Mouse (Mus musculus): Measurements from ENCODE around the gene Ywhae.
A peak's percentile ranks its signal among the peaks of the same experiment; 100 is the strongest.
"Not testable (repeated sequence)": the region's sequence is repeated elsewhere in the genome, so short reads cannot be mapped to it uniquely, and the experiment has no call there.

Ywhae gene

DNA sequence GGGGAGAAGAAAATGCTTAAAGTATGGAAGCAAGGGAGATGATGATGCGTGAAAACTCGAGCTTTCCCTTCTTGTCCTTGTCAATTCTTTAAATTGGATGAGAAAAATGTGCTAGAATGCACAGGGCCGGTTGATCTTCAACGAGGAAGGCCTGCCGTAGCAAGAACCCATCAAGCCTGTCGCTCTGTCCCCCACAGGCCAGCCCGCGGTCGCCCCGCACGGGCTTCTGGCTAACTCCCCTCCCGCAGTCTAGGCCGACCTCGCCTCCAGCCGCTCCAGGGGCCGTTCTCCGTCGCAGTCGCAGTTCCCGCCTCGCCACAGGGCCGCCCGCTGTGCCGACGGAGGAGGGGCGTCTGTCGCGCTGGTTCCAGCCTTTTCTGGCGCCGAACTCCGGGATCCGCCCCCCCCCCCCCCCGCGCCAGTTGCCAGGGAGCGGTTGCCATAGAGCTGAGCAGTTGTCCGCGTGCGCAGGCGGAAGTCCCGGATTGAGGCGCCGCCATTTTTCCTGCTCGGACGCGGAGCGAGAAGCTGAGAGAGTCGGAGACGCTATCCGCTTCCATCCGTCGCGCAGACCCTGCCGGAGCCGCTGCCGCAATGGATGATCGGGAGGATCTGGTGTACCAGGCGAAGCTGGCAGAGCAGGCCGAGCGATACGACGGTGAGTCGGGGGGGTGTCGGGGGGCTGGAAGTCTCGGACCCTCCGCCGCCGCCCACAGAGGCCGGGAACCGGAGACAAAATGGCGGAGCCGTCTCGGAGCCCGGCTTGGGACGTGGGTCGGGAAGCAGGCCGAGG, at the start of gene Ywhae:
TSS of gene Ywhae (plus strand) at position 436 of the 793 bp plus-strand sequence.
- peak; percentile 93 for DNase-seq

DNA sequence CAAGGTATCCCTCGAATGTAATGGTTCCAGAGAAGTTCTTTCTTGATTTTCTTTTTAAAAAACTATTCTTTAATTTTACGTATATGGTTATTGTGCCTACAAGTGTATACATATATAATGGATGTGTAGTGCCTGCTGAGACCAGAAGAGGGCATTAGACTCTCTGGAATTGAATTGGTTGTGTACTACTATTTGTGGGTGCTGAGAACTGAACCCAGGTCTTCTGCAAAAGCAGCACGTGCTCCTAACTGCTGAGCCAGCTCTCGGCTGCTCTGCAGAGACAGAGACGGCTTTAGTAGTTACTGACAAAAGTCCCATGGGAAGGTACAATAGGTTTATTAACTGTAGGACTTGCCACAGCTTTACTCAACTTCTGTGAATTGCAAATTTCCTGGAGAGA, 48.2 kb upstream of the Ywhae start:
- DNase-seq = no peak

DNA sequence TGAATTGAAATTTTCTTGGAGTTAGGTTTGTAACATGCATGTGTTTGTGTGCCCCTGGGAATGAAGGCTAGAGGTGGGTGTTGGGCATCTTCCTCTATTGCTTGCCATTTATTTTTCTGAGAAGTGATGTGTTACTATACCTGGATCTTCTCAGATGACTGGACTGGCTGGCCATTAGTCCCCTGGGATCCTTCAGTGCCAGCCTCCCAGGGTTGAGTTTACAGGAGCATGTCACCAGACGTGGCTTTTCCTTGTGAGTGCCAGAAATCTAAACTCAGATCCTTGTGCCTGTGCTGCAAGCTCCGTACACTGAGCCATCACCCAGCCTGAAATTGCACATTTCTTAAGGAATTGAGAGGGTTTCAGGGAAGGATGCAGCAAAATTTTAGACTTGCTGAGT, 47.7 kb upstream of the Ywhae start:
- DNase-seq = no peak

DNA sequence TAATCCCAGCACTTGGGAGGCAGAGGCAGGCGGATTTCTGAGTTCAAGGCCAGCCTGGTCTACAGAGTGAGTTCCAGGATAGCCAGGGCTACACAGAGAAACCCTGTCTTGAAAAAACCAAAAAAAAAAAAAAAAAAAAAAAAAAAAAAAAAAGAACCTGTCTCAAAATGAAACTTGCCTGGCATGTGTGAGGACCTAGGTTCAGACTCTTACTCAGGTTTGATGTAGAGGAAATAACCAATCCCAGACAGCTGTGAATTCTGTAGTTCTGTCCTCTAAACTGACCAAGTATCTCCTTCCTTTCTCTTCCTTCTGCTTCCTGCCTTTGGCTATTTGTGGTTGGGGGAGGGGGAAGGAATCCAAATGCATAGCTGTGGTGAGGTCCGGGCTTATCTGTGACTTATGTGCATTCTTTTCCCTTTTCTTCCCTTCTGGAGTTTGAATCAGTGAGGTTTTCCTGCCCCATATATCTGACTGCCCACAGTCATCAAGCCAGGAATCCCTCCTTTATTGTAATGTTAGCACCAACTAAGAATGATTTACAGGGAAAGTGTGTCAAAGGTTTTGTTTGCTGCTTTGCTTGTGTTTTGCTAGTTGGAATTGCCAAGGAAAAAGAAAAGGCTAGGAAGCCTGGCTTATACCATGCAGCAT, 45.2 kb upstream of the Ywhae start:
- DNase-seq = no peak

DNA sequence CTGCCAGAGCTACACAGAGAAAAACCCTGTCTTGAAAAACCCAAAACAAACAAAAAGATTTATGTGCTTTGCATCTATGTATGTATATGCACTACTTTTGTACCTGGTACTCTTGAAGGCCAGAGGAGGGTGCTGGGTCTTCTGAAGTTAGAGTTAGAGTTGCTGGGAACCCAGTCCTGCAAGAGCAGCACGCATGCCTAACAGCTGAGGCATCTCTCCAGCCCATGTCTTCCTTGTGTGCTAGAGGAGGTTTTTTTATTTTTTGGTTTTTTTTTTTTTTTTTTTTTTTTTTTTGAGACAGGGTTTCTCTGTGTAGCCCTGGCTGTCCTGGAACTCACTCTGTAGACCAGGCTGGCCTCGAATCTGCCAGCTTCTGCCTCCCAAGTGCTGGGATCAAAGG, 44.5 kb upstream of the Ywhae start:
- DNase-seq = no peak

DNA sequence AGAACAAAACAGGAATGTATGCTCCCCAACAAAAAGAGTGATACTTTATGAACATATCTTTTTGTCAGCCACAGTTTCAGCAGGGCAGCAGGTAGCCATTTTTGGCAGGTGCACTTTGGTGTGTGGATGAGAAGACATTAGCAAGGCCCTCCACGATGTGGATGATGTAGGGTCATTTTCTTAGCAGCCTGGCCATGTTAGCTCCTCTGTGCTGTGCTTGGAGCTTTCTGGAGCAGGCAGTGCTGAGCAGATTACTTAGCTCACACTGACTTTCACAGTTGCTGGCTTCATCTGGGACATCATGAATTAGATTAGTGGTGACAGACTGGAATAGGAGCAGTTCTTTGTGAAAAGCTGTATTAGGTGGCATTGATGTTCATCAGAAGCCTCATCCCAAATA, 42.7 kb upstream of the Ywhae start:
- no peak for DNase-seq

DNA sequence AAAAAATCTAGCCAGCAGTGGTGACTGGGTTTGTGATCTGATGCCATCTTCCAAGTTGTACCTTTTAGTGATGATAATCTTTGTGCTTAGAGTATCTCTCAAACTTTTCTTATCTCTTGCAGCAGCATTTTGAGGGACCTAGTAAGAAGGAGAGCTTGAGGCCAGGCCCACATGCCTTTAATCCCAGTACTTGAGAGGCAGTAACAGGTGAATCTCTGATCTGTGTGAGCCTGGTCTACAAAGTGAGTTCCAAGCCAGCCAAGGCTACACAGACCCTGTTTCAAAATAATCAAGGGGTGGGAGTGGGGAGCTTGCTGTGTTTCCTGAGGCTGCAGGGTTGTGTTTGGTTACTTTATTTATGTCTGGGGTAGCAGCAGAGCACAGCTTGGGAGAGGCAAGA, 41.6 kb upstream of the Ywhae start:
- no peak for DNase-seq

DNA sequence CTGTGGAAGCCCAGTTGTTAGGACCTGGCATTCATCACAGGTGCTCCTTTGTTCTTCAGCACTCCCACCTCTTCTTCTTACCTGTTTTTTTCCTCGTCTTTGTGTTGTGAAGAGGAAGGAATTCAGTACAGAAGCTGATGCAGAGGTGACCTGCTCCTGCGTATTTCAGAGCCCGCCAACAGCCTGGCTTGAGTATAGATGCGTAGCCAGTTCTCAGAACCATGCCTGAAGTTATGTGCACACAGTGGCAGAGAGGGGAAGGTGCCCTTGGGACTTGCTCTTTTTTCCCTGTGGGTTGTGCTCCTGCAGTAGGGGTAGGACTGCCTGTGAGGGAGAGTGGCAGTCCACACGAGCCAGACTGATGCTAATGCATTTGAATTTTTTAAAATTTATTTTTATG, 39.1 kb upstream of the Ywhae start:
- no peak for DNase-seq

DNA sequence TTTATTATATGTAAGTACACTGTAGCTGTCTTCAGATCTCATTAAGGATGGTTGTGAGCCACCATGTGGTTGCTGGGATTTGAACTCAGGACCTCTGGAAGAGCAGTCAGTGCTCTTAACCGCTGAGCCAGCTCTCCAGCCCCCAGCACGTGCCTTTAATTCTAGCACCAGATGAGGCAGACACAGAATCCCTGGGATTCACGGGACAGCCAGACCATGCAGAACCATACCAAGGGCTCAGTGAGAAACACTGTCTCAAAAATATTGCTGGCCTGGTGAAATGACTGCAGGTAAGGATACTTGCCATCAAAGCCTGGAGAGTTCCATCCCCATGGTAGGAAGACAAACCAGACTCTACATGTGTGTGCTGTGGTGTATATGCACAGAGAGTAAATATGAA, 35.2 kb upstream of the Ywhae start:
- not testable (repeated sequence) for DNase-seq

DNA sequence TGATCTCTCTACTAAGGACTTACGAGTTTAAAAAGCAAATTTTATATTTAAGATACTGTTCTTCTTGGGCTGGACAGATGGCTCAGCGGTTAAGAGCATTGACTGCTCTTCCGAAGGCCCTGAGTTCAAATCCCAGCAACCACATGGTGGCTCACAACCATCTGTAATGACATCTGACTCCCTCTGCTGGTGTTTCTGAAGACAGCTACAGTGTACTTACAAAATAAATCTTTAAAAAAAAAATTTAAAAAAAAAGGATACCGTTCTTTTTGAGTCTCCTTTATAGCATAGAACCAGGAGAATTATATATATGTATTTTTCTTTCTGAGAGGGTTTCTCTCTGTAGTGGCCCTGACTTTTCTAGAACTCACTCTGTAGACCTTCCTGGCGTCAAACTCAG, 32.1 kb upstream of the Ywhae start:
- no peak for DNase-seq

DNA sequence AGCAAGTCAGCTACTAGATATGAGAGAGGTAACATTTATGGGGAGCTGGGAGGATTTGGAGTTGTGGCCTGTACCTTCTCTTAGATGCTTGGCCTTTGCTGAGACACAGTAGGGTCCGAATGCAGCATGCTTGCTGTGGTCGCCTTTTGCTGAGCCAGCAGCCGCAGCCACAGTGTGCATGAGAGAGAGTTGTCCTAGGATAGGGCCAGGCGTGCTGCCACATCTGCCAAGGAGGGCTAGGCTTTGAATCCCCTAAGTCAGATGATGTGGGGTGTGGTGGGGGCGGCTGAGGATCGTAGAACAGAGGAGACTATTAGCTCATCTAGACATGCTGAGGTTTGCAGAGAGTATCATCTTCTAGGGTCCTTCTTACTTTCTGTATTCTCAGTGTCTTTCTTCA, 29.9 kb upstream of the Ywhae start:
- no peak for DNase-seq

DNA sequence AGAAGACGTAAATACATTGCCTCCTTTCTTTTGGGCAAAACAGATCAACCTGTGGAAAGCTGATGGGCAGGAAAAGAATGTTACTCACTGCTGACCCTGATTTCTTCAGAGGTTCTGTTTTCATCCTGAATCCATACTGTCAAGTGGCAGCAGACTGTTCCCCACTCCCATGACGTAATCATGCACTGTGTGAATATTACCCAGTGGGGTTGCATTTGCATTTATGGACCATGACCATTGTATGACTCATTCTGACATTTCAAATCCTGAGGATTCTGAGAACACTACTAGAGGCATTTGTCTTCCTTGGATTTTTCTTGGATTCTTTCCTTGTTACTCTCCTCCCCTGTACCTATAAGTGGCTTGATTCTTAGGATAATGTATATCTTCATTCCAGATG, 28.9 kb upstream of the Ywhae start:
- no peak for DNase-seq

DNA sequence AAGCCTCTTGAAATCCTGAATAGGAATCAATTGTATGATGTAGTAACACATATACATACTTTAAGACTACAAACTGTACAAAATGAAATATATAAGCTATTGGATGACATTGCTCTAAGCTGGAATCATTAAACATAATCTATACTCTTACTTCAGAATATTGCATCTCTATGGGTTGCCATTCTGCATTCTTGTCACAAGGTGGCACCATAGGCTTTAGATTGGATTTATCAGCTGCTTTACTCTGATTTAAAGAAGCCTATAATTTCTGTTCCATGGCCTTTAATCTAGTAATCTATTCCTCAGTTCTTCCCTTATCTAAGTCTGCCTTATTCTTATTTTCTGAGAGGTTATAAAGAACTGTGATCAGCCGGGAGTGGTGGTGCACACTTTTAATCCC, 18.7 kb upstream of the Ywhae start:
- DNase-seq = no peak

DNA sequence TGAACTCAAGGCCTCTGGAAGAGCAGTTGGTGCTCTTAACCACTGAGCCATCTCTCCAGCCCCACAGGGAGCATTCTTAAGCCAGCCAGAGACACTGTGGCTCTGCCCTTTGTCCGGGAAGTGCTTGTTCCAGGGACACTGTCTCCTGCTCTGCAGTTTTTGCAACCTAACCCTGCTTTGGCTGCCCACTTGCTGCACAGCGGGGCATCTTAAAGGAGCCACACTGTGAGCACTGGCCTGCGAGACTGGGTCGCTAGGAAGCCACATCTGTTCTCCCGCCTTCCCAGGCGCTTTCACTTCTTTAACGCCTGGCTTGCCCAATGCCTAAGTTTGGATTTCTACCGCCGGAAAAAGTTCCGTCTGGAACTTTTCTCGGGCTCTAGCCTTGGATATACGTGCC, 17.1 kb upstream of the Ywhae start:
- DNase-seq = peak; percentile 29 to 35

DNA sequence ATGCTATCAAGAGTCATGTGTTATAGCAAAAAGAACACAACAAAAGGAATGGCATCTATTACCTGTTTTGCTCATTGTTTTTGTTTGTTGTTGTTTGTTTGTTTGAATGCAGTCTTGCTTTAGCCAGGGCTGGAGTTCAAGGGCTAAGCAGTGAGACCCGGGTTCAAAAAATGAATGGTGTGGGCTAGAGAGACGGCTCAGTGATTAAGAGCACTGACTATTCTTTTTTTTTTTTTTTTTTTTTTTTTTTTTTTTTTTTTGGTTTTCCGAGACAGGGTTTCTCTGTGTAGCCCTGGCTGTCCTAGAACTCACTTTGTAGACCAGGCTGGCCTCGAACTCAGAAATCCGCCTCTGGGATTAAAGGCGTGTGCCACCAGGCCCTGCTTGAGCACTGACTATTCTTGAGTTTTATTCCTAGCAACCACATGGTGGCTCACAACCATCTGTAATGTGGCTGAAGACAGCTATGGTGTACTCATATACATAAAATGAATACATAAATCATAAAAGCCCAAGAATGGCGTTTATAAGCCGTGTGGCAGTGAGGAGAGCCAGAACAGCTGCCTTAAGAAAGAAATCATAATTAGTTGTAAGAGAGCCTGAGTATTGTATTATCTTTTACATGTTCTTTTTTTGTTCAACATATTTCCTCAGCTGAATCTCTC, 15.9 kb upstream of the Ywhae start:
- no peak for DNase-seq

DNA sequence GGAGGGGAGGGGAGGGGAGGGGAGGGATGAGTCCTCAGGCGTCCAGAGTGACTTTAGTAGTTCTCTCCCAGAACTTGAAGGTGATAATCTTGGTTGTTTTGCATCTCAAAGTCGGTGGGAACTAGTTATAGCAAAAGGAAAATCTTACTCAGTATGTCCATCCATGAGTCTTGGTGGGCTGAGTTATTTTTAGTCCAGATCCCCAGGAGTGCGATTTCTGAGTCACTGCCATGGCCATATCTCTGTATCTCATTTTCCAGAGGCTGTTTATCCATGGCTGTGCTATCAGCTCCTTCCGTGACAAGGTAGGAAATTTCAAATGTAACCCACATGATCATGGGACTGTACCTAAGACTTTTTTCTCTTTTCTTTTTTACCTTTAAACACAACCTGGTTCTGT, 10.3 kb upstream of the Ywhae start:
- no peak for DNase-seq

DNA sequence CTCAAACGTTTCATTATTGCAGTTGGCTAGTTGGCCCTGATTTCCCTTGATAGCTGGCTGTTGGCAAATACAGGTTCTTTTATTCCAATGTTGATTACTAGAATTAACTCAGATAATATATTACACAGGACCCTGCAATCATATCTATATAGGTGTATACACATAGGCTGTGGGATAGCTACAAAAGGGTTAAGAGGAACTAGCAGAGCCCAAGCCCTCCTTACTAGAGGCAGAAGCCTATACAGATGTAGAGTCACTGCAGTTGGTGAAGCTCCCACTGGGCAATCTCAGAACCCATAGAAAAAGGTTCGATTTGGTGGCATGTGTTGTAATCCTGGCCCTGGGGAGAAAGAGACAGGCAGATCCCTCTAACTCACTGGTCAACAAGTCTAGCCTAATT, 5.5 kb upstream of the Ywhae start:
- DNase-seq = no peak

DNA sequence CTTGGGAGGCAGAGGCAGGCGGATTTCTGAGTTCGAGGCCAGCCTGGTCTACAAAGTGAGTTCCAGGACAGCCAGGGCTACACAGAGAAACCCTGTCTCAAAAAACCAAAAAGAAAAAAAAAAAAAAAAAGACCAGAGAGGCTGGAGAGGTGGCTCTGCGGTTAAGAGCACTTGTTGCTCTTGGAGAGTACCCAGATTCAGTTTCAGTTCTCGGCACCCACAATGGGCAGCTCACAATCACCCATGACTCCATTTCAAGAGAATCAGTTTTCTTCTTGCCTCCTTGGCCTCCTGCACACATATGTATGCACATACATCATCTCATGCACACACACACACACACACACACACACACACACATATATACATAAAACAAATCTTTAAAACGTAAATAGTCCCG, 5.0 kb upstream of the Ywhae start:
- DNase-seq = not testable (repeated sequence)

DNA sequence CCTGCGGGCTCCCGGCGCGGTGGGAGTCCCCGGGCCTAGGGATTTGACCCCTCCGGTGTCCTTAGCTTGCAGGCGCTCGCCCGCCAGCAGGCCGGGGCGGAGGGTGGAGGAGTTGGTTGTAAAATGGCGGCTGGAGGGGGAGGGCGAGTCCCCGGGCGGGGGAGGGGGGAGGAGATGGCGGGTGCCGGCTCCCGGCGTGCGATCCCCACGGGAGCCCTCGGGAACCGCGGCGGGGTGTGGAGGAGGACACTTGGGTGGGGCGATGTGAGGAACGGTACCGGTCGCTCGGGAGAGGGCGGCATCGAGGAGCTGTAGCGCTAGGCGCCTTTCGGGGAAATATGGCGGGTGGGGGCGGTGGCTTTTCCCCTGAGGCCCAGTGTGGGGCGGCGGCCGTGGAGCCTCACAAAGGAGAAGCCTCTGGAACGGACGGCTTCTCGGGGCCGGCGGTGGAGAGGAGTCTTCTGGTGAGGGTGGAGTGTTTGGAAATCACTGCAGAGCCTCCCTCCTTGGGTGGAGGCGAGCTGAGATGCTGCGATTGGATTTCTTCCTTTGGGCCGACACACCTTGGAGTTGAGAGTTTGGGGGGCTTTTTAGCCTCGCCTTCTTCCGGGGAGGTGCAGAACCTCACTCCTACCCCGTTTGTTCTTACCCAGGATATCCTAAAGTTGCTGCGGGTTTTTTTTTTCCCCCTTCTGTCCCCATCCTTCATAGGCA, 715 bp downstream of the Ywhae start:
- peak in 1 of 2 experiments; percentile 65 for DNase-seq

DNA sequence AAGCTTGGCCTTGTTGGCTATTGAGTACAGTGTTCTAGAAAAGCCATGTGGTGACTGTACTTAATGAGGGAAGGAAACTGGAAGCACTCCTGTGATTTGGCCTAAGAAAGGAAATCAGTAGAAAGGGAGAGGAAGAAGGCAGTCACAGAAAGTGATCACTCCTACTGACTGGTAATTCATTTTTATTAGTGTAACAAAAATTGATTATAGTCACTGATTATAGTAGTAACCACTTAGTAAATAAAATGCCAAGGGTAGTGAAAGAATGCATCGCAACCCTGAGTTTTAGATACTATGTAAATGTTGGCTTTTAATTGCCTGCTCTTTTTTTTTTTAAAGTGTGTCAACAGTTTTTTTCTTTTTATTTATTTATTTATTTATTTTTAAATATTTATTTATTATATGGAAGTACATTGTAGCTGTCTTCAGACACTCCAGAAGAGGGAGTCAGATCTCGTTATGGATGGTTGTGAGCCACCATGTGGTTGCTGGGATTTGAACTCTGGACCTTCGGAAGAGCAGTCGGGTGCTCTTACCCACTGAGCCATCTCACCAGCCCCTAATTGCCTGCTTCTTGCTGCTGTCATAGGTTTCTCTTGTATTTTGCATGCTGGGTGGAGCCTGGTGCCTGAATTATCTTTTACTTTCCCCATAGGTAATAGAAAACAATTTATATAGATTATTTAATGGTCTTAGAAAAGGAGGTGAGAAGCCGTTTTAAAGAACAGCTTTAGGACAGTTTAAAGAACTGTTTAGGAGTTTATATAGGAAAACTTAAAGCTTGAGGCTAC, 3.0 kb downstream of the Ywhae start:
- no peak for DNase-seq

DNA sequence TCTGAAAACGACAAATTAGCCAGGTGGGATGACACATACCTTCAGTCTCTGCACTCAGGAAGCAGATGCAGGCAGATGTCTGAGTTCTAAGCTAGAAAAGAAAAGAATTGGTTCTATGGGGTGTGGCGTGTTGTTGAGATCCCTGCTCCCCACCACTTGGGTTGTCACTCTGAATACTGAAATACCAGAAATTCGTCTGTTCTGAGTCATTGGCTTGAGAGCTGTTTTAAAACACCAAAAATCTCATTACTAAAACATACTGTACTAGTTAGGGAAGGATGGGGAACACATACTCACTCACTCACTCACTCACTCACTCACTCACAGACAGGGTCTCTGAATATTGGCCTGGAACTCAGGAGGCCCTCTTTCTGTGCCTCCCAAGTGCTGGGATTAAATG, 4.3 kb downstream of the Ywhae start:
- no peak for DNase-seq

DNA sequence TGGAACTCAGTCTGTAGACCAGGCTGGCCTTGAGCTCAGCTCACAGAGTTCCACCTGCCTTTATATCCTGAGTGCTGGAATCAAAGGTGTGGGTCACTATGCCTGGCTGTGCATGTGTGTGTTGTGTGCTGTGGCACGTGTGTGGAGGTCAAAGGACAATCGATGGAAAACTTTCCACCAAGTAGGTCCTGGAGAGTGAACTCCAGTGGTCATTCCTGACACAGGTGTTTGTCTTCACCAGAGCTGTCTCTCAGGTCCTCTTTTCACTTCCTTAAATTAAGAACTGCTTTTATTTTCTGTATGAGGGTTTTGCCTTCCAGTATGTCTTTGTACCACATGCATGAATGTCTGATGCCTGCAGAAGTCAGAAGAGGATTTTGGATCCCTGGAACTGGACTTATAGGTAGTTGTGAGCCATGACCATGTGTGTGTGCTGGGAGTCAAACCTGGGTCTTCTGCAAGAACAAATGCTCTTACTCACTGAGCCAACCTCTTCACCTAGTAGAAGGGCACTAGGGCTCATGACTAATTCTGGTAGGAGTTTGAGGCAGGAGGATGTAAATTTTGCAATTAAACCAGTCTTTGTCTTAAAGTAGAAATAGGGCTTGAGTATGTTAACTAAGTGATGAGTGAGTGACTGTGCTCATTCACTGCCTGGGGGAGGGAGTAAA, 5.3 kb downstream of the Ywhae start:
- no peak for DNase-seq
